Mouse (Mus musculus) lung, adult 2 months (tissue): ENCODE results near the gene Mrpl3. TPM values are rescaled to one million over a fixed set of nuclear protein-coding genes. Genes with fewer than 3 reads are reported as not detected.

Source experiments
- DNase-seq: peaks from one replicate; pipeline ENCODE4 v3.0.0; 2022
- H3K4me1 ChIP-seq: fragments of 200-500 bp; 2 replicates; pipeline ENCODE4 v1.6.1; 2011; ENCODE audit warnings: low read length; ENCODE audit not compliant: control insufficient read depth, insufficient read depth
- H3K4me3 ChIP-seq: fragments of 200-500 bp; replicated peaks from 2 replicates; pipeline ENCODE3; 2011; ENCODE audit warnings: low read depth, mild to moderate bottlenecking, control low read depth, low read length; ENCODE audit errors: extremely low read depth
- CTCF ChIP-seq: fragments of 200-500 bp; IDR thresholded peaks from 2 replicates; pipeline ENCODE4 v1.5.1; 2011; ENCODE audit warnings: mild to moderate bottlenecking, low read length, control low read depth; ENCODE audit not compliant: insufficient read depth
- POLR2A ChIP-seq: fragments of 200-500 bp; IDR thresholded peaks from 2 replicates; pipeline ENCODE4 v1.6.1; 2011; ENCODE audit warnings: low read depth, mild to moderate bottlenecking, control low read depth, low read length, borderline replicate concordance; ENCODE audit errors: extremely low read depth
- WGBS: fragments of 180-500 bp; shearing (Covaris S2); methylation state at CpG from one replicate; pipeline ENCODE4 v1.1.7; 2018; 5-methylcytosine and 5-hydroxymethylcytosine counted together
- polyA plus RNA-seq: library from polyadenylated mRNA; depleted of rRNA; stranded (reverse); fragments of >200 nt; gene quantifications from 2 replicates; pipeline ENCODE4 v1.2.3, GENCODE M21; 2012; rRNA removed

Mrpl3 gene
- 58.5 and 67.8 TPM in 2 replicates for polyA plus RNA-seq

DNA sequence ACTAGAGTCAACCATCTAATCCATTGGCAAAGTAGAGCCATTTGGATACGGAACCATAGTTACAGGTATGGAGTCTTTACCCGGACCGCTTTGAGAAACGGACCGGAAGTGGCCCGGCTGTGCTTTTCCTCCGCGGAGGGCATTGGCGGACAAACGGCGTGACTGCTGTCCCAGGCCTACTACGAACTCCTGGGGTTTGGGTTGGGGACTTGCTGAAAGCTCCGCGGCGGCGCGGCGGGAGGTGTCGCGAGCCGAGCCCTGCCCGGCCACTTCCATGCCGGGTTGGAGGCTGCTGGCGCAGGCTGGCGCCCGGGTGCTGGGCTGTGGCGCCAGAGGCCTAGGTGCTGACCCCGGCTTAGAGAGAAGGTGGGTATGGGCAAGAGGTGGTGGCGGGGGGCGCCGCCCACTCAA, at the start of gene Mrpl3:
Mrpl3 (plus strand) TSS at position 93 of the 411 bp plus-strand sequence.
- Histone ChIP-seq H3K4me3 (peak within 1 kb of the TSS; percentile 74), H3K4me1 (peaks cover 2% of the 10 kb centered on the region; the same call in 1 of the 2 replicates)
- peak; percentile 82 for DNase-seq
- under 1% methylated on average over 31 of the region's 31 CpGs for WGBS
- TF ChIP-seq POLR2A (peak; percentile 49; the same call in 1 of the 2 replicates), CTCF (no peak)

DNA sequence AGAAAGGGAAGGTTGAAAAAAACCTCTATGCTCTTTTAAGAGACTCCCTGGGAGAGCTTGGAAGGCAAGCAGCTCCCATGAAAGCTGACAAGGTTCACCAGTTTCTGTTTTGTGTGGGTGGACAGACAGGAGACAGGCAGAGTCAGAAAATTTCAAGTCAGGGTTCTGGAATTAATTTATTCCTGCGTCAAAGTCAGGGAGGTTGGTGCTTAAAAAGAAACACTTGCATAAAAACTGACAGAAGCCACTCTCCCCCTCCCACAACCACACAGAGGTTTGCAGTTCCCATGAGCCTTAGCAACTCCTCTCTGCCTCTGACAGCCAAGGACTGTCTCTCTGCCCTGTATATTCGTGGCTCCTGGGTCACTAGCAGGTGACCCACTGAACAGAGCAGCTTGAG, 42.3 kb upstream of the Mrpl3 start:
- no peak overlapping the region for H3K4me3 ChIP-seq
- no peaks in the 10 kb centered on the region for H3K4me1 ChIP-seq
- DNase-seq, result no peak
- TF ChIP-seq POLR2A (no peak), CTCF (no peak)
- 28% methylated on average over 2 of the region's 2 CpGs for WGBS

DNA sequence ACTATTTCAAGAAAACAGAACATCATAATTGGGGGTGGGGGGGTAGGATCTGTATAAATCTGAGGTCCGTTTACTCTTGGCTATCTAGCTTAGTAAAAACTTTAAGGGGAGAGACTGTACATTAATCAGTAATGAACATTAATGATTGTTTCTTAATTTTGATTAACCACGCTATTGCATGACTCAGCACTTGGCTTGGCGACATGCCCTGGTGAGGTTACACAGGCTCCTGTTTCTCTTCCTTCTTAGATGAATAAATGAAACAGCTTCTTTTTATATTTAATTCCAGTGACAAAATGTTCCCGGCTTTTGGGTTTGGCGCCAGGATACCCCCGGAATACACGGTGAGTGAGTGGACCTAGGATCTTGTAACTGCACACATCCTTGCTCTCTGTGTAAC, 34.9 kb upstream of the Mrpl3 start:
- no peak for TF ChIP-seq POLR2A
- no peak for TF ChIP-seq CTCF
- 76% methylated on average over 7 of the region's 7 CpGs for WGBS

DNA sequence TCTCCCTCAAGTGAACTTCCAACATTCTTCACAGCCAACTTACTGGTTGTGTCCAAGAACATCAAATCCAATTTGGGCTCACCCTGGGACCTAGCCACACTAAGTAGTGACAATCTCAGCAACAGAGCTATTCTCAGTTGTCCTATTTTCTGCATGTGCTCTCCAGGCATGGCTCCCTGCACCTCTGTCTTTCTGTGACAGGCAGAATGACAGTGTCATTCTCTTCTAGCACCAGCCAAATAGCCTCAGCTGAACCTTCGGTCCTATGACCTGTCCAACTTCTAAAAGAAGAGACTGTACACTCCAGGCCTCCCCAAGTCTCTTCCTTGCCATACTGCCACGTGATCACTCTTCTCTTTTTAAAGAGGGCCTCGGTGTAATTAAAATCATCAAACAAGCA, 24.7 kb upstream of the Mrpl3 start:
- WGBS, result 67% methylated on average over 3 of the region's 3 CpGs
- H3K4me3 ChIP-seq, result no peak overlapping the region
- TF ChIP-seq CTCF (no peak), POLR2A (no peak)
- H3K4me1 ChIP-seq, result no peaks in the 10 kb centered on the region; the same call in 1 of the 2 replicates
- no peak for DNase-seq

More for the DNA sequence above, 34.9 kb upstream of the Mrpl3 start:
- no peaks in the 10 kb centered on the region for H3K4me1 ChIP-seq
- DNase-seq, result no peak
- H3K4me3 ChIP-seq, result no peak overlapping the region

DNA sequence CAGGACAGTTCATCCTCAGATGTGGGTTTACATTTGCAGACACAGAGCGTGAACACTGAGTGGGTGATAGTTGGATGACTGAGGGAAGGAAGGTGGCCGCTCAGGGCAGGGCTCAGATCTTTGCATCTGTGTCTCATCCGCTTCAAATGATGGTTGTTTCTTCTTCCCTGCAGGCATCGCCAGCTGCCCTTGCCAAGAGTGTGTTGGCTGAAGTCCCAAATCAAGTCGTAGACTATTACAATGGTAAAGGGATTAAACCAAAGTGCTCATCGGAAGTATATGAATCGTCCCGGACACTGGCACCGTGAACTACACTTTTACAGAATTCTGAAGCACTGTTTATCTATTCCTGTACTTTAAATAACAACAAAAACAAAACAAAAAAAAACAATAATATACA, 20.5 kb upstream of the Mrpl3 start:
- WGBS, result 71% methylated on average over 9 of the region's 9 CpGs
- DNase-seq, result no peak
- Histone ChIP-seq H3K4me1 (no peaks in the 10 kb centered on the region), H3K4me3 (no peak overlapping the region)
- TF ChIP-seq POLR2A, result no peak
- TF ChIP-seq CTCF, result no peak

DNA sequence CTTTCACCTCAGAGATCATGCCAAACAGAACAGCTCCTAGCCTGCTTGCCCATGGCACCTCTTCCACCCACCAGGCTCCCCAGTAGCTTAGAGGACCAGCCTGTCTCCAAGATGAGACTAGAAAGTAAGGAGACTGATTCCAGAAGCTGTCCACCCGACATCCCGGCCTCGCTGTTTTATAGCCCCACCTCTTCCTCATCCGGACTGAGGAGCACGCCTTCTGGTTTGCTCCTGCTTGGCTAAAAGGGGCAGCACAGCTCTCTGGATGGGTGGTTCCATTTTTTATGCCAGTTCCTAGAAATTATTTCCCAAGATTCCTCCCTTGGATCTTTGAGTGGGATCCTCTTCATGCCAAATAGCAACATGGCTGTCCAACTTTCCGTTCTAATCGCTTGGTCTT, 19.4 kb upstream of the Mrpl3 start:
- no peaks in the 10 kb centered on the region for H3K4me1 ChIP-seq
- DNase-seq, result no peak
- no peak for TF ChIP-seq CTCF
- no peak for TF ChIP-seq POLR2A
- WGBS, result 65% methylated on average over 7 of the region's 7 CpGs
- no peak overlapping the region for H3K4me3 ChIP-seq

DNA sequence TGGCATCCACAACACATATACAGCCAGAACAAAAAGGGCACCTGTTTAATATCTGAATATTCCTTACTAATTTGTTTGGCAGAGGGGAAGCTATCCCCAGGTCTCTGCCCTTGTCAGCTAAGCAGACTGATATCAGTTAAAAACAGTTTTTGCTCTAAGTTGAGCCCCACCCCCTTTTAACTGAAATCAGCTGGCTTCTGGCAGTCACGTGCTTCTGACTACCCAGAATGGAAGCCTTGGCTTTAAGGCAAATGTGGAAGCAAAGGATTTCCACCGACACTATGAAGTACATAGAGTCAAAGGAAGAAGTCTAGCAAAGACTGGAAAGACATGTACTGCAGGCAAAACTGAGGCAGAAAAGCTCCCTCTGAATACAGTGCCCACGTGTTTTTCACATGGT, 15.2 kb upstream of the Mrpl3 start:
- DNase-seq, result no peak
- H3K4me1 ChIP-seq, result no peaks in the 10 kb centered on the region
- no peak for TF ChIP-seq CTCF
- no peak for TF ChIP-seq POLR2A
- no peak overlapping the region for H3K4me3 ChIP-seq
- WGBS, result 66% methylated on average over 3 of the region's 3 CpGs

DNA sequence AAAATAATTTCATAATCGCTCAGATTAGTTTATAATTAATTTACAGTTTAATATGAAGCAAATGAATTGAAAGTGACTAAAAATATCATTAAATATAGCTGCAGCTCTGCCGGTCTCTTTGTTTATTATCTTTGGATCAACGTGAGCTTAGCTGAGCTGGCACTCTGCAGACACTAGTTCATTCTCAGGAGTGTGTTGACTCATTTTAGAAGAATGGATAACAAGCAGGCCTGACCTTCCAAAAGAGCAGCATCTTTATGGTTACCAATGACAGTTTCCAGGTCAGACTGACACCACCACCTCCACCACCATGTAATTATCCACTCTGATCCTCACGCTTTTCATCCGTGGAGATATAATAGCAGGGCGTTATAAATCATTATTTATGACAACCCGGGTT, 7.0 kb upstream of the Mrpl3 start:
- DNase-seq, result no peak
- no peak overlapping the region for H3K4me3 ChIP-seq
- TF ChIP-seq CTCF (no peak), POLR2A (no peak)
- 65% methylated on average over 7 of the region's 7 CpGs for WGBS
- no peaks in the 10 kb centered on the region for H3K4me1 ChIP-seq

DNA sequence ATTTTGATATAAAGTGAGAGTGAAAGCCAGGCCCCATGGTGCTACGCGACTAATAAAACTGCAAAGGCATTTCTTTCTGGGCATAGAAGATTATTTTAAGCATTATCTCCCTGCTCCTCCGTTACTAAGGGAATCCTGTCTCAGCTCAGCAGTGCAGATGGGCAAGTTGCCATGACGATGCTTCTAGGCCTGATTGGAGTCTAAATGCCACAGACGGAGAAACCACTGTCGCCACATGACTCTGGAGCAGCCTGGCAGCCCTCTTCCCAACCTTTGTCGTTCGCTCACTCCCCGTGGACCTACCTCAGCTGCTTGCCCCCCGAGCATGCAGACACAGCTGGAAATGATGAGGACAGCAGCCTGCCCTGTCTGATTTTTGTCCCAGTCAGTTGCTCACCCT, 4.7 kb upstream of the Mrpl3 start:
- 64% methylated on average over 10 of the region's 10 CpGs for WGBS
- Histone ChIP-seq H3K4me1 (no peaks in the 10 kb centered on the region), H3K4me3 (no peak overlapping the region)
- no peak for TF ChIP-seq POLR2A
- DNase-seq, result no peak

DNA sequence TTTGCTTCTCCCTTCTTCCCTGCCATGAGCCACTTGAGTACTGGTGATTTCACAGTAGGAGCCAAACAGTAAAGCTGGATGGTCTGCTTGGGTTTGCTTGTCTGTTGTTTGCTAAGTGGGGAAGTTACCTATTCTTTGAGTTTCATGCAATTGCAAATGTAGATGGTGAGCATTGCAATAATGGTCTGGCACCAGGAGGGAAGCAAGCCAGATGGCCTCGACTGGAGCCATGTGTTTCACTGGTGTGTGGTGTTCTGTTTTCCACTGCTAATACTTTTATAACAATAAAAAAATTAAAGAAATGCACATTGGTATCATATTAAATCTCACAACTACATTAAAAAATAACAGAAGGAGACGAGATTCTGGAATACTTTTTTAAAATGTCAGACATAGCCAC, 3.4 kb upstream of the Mrpl3 start:
- no peak for DNase-seq
- WGBS, result 31% methylated on average over 2 of the region's 2 CpGs
- Histone ChIP-seq H3K4me3 (no peak overlapping the region), H3K4me1 (peaks cover 2% of the 10 kb centered on the region; the same call in 1 of the 2 replicates)
- no peak for TF ChIP-seq POLR2A
- no peak for TF ChIP-seq CTCF

DNA sequence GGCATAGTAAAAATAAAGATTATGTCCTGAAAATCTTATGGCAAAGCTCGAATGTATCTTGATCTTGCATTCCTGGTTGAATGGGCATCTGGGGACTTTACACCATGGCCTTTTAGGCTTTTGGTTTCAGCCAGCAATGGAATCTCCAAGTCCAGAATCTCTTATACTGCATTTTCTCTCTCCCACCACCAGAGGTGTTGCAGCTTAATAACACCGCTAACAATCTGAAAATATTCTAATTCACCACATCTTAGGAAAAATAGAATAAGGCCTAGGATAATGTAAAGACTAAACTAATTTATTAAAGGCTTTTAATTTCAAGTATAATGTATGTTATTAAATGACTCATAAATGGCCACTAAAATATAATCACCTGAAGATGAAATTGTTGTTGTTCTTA, 2.8 kb upstream of the Mrpl3 start:
- DNase-seq, result no peak
- H3K4me3 ChIP-seq, result no peak overlapping the region
- WGBS, result 51% methylated on average over 2 of the region's 2 CpGs
- TF ChIP-seq CTCF (no peak), POLR2A (no peak)
- peaks cover 2% of the 10 kb centered on the region; the same call in 1 of the 2 replicates for H3K4me1 ChIP-seq
